Mouse (Mus musculus): ENCODE measurements at regions not wholly inside any gene's neighbourhood (a gene's known extent, or its start where the extent isn't known, plus 50 kb on each side); places are given as distances from the start of the nearest gene placed in this dataset.

DNA sequence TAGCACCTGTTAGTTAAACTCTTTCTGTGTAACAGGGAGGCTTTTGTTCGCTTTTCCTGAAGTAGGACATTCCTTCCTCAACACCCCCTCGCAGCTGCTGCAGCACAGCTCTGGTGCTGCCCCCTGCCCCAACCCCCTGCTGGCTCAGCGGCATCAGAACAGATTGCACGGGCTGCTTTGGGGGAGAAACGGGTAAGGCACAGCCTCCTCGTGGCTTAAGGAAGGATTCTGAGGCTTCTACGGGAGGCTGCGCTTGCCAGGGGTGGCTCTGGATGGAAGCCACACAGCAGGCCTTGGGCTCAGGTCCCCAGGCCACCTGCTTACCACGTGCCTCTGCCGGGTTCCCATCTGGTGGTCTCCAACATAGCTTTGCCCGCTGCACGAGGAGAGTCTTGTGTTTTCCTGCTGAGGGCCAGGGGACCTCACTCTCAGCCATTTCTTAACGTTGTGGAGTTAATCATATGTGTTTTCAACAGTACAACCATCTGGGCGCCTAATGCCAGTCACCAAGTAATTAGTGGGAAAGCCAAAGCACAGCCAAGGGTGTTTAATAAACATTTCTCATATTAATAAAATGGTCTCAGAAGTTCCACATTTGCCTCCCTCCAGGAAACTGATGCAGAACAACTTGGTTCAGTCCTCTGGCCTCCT, 189.9 kb downstream of the Gxylt1 start:
- Histone ChIP-seq H3K36me3 (ENCODE audit: control insufficient read depth, insufficient read depth, low read length) (no peaks in the 10 kb centered on the region), H3K27me3 (ENCODE audit: control insufficient read depth, insufficient read depth, low read length) (no peaks in the 10 kb centered on the region), H3K27ac (ENCODE audit: control insufficient read depth, insufficient read depth, low read length) (no peak overlapping the region), H3K4me3 (ENCODE audit: control insufficient read depth, insufficient read depth, low read length) (no peak overlapping the region), H3K4me1 (replicated peaks; ENCODE audit: control insufficient read depth, insufficient read depth, low read length) (no peaks in the 10 kb centered on the region)
- TF ChIP-seq CTCF (IDR thresholded peaks at IDR 0.05; ENCODE audit: borderline replicate concordance, control insufficient read depth, extremely low read depth, insufficient read depth, low read length, poor library complexity): no peak
- no peak for TF ChIP-seq POLR2A (IDR thresholded peaks at IDR 0.05; ENCODE audit: control insufficient read depth, extremely low read depth, insufficient read depth, low read length, poor library complexity)
- no peak for DNase-seq
- WGBS: 85% methylated on average over 14 of the region's 14 CpGs

DNA sequence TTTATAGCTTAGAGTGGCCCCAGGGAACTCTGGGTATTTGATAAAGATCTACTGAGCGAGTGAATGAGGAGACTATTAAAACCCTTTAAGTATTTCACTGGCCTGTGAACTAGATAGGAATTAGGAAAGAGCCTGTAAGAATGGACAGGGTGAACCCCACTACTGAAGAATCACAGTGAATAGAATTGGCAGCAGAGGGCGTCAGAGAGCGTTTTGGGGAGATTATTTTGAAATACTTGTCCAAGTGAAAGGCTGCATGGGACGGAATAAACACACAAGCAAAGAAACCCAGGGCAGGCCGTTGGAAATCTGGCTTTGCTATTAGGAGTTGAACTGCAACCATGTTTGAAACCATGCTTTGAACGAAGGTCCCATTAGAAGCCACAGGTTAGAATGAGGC, 200.9 kb downstream of the Gxylt1 start:
- no peak overlapping the region for H3K4me3 ChIP-seq (ENCODE audit: control insufficient read depth, insufficient read depth, low read length)
- WGBS: 72% methylated on average over 6 of the region's 6 CpGs
- TF ChIP-seq POLR2A (IDR thresholded peaks at IDR 0.05; ENCODE audit: control insufficient read depth, extremely low read depth, insufficient read depth, low read length, poor library complexity): no peak
- TF ChIP-seq CTCF (IDR thresholded peaks at IDR 0.05; ENCODE audit: borderline replicate concordance, control insufficient read depth, extremely low read depth, insufficient read depth, low read length, poor library complexity): no peak
- H3K4me1 ChIP-seq (replicated peaks; ENCODE audit: control insufficient read depth, insufficient read depth, low read length): no peaks in the 10 kb centered on the region
- DNase-seq: no peak
- no peaks in the 10 kb centered on the region for H3K36me3 ChIP-seq (ENCODE audit: control insufficient read depth, insufficient read depth, low read length)
- no peaks in the 10 kb centered on the region for H3K27me3 ChIP-seq (ENCODE audit: control insufficient read depth, insufficient read depth, low read length)
- no peak overlapping the region for H3K27ac ChIP-seq (ENCODE audit: control insufficient read depth, insufficient read depth, low read length)

DNA sequence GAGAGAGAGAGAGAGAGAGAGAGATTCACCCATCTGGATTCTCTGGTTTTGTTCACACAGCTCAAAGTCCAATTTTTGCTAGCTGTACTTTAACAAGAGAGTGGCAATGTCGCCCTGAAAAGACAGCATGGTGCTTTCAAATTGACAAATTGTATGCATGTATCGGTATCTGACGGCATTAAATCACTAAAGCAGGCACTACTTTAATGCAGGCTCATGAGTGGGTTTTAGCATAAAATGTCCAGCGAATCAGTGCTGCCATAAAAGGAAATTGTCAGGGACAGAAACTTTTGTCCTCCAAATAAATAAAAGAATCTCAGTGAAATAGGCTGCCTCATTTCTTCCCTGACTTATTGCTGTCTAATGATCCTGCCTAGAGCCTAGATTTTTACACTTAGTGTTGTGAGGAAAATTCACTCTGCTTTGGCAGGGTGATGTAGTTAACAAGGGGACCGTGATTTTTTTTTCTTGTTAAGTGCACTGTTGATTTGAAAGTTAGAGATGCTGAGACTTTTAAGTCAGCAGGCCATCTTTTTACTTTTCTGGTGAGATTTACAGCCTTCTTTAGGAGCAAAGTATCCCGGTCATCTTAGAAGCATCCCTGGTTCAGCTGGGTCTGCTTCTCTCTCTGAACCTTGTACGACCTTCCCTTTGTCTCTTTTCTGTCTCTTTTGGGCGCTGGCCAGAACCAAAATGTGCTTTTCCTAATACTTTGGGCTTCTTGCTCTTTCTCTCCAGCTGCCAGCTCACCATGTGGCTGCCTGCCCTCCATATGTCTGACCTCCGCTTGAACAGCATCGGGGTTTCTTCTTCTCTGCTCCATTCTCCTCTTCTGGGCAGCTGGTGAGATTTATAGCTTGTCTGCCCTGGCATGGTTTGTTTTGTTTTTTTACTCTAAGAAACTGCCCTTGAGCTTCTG, 212.5 kb downstream of the Gxylt1 start:
- WGBS: 88% methylated on average over 10 of the region's 10 CpGs
- no peak for DNase-seq
- TF ChIP-seq POLR2A (IDR thresholded peaks at IDR 0.05; ENCODE audit: control insufficient read depth, extremely low read depth, insufficient read depth, low read length, poor library complexity): no peak
- no peak for TF ChIP-seq CTCF (IDR thresholded peaks at IDR 0.05; ENCODE audit: borderline replicate concordance, control insufficient read depth, extremely low read depth, insufficient read depth, low read length, poor library complexity)
- no peak overlapping the region for H3K4me3 ChIP-seq (ENCODE audit: control insufficient read depth, insufficient read depth, low read length)
- H3K27ac ChIP-seq (ENCODE audit: control insufficient read depth, insufficient read depth, low read length): no peak overlapping the region
- H3K27me3 ChIP-seq (ENCODE audit: control insufficient read depth, insufficient read depth, low read length): no peaks in the 10 kb centered on the region
- H3K4me1 ChIP-seq (replicated peaks; ENCODE audit: control insufficient read depth, insufficient read depth, low read length): no peaks in the 10 kb centered on the region
- no peaks in the 10 kb centered on the region for H3K36me3 ChIP-seq (ENCODE audit: control insufficient read depth, insufficient read depth, low read length)

DNA sequence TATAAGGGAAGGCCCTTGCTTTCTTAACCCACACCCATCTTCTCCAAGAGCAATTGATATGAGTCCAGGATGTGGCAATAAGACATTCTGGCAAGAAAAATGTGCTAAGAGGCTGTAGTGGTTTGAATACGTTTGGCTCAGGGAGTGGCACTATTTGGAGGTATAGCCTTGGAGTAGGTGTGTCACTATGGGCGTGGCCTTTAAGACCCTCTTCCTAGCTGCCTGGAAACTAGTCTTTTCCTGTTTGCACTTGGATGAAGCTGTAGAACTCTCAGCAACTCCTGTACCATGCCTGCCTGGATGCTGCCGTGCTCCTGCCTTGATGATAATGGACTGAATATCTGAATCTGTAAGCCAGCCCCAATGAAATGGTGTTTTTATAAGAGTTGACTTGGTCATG, 221.5 kb downstream of the Gxylt1 start:
- H3K4me3 ChIP-seq (ENCODE audit: control insufficient read depth, insufficient read depth, low read length): no peak overlapping the region
- no peaks in the 10 kb centered on the region for H3K4me1 ChIP-seq (replicated peaks; ENCODE audit: control insufficient read depth, insufficient read depth, low read length)
- H3K27ac ChIP-seq (ENCODE audit: control insufficient read depth, insufficient read depth, low read length): no peak overlapping the region
- no peak for DNase-seq
- 96% methylated on average over 3 of the region's 3 CpGs for WGBS
- no peaks in the 10 kb centered on the region for H3K27me3 ChIP-seq (ENCODE audit: control insufficient read depth, insufficient read depth, low read length)
- TF ChIP-seq POLR2A (IDR thresholded peaks at IDR 0.05; ENCODE audit: control insufficient read depth, extremely low read depth, insufficient read depth, low read length, poor library complexity): no peak
- no peak for TF ChIP-seq CTCF (IDR thresholded peaks at IDR 0.05; ENCODE audit: borderline replicate concordance, control insufficient read depth, extremely low read depth, insufficient read depth, low read length, poor library complexity)
- no peaks in the 10 kb centered on the region for H3K36me3 ChIP-seq (ENCODE audit: control insufficient read depth, insufficient read depth, low read length)

DNA sequence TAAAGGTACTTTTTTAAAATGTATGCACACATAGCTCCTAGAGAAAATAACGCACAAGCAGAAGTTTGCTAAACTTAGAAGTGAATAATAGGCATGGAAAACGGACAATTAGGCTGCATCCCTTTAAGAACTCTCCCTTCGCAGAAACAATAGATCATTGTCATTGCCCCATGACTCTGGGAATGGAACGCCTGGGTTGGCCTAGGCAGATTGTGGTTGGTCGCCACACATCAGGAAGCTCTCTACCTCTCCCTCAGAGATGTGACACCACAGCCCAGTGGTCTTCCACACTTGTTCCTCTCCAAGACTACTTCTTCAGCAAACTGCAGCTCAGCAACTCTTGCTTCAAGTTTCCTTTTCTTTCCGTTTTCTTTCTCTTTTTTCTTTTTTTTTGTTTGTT, 247.8 kb downstream of the Gxylt1 start:
- TF ChIP-seq CTCF (IDR thresholded peaks at IDR 0.05; ENCODE audit: borderline replicate concordance, control insufficient read depth, extremely low read depth, insufficient read depth, low read length, poor library complexity) (no peak), POLR2A (IDR thresholded peaks at IDR 0.05; ENCODE audit: control insufficient read depth, extremely low read depth, insufficient read depth, low read length, poor library complexity) (no peak)
- WGBS: 16% methylated on average over 6 of the region's 6 CpGs

DNA sequence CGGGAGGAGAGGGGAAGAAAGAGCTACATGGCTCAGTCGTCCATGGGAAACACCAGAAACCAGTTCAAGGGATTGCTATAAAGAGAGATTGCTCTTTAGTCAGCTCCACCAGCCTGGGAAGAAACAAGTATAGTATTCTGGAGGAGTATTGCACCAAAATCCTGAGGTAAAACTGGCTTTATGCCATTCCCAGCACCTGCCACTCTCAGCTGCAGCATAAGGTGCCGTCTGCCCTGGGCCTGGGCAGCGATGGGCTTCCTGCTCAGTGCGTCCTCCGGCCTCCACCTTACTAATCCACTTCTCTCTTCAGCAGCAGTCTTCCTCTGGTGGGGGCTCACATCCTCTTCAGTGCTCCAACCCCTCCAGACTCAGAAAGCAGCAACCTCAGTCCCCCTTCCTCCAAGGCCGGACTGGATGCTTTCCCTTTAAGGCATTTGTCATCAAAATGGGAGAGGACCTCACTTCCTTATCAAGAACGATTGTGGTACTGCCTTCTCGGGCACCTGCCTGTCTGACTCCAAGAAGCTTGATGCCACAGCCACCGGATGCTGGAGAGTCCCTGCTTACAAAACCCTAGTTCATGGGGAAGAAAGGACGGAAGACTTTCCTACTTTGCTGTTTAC, 248.4 kb downstream of the Gxylt1 start:
- H3K27me3 ChIP-seq (ENCODE audit: control insufficient read depth, insufficient read depth, low read length): no peaks in the 10 kb centered on the region
- no peak for DNase-seq
- 30% methylated on average over 11 of the region's 11 CpGs for WGBS
- no peak for TF ChIP-seq CTCF (IDR thresholded peaks at IDR 0.05; ENCODE audit: borderline replicate concordance, control insufficient read depth, extremely low read depth, insufficient read depth, low read length, poor library complexity)
- TF ChIP-seq POLR2A (IDR thresholded peaks at IDR 0.05; ENCODE audit: control insufficient read depth, extremely low read depth, insufficient read depth, low read length, poor library complexity): no peak
- no peak overlapping the region for H3K27ac ChIP-seq (ENCODE audit: control insufficient read depth, insufficient read depth, low read length)
- H3K36me3 ChIP-seq (ENCODE audit: control insufficient read depth, insufficient read depth, low read length): no peaks in the 10 kb centered on the region
- no peak overlapping the region for H3K4me3 ChIP-seq (ENCODE audit: control insufficient read depth, insufficient read depth, low read length)
- H3K4me1 ChIP-seq (replicated peaks; ENCODE audit: control insufficient read depth, insufficient read depth, low read length): 0 out of 2 replicates have a peak, but pooled peaks cover 3% of the 10 kb centered on the region

More for the DNA sequence above, 247.8 kb downstream of the Gxylt1 start:
- H3K4me1 ChIP-seq (replicated peaks; ENCODE audit: control insufficient read depth, insufficient read depth, low read length): 0 out of 2 replicates have a peak, but pooled peaks cover 3% of the 10 kb centered on the region
- H3K4me3 ChIP-seq (ENCODE audit: control insufficient read depth, insufficient read depth, low read length): no peak overlapping the region
- no peaks in the 10 kb centered on the region for H3K27me3 ChIP-seq (ENCODE audit: control insufficient read depth, insufficient read depth, low read length)
- H3K36me3 ChIP-seq (ENCODE audit: control insufficient read depth, insufficient read depth, low read length): no peaks in the 10 kb centered on the region
- no peak for DNase-seq
- no peak overlapping the region for H3K27ac ChIP-seq (ENCODE audit: control insufficient read depth, insufficient read depth, low read length)

Data from thymus, adult 2 months (tissue).